8 mouse cellular contexts compared by ENCODE assay signal in genomic region chr17:28926866-28927635, GRCm38 (mm10). TPM values are rescaled to one million over a fixed set of nuclear protein-coding genes. Genes with fewer than 3 reads are reported as not detected.
A peak's percentile ranks its signal among the peaks of the same experiment; 100 is the strongest.
DNase-seq lines count a peak whose midpoint lies in the region; ATAC-seq and TF ChIP-seq lines count a peak whose summit lies in the region.

No protein-coding gene starts in this region.

- H3K4me1 ChIP-seq in midbrain, postnatal 0 days (ENCODE audit: insufficient read depth, low read length), result no peaks in the 10 kb centered on the region

- ATAC-seq in midbrain, postnatal 0 days (ENCODE audit: low FRiP score), result no peak

- peak; percentile 95 for DNase-seq in heart, adult 11 months
- DNase-seq in heart, postnatal 25 days (ENCODE audit: low spot score), result no peak
- DNase-seq in 416B (ENCODE audit: low read depth) (peak; percentile 77), MEL-GATA-1-ER (ENCODE audit: extremely low read depth, low read depth) (peak; percentile 71)
- peak; percentile 48 for DNase-seq in embryo, embryonic 9.5 days (ENCODE audit: extremely low spot score)
- DNase-seq in kidney, postnatal 4 days, result peak; percentile 75 to 81
- peak; percentile 48 for DNase-seq in midbrain, postnatal 0 days (ENCODE audit: low spot score)
- DNase-seq in ovary, postnatal 10 days (ENCODE audit: low spot score), result no peak

- 49% methylated on average over 15 of the region's 15 CpGs for WGBS in midbrain, postnatal 0 days

- no peaks in the 10 kb centered on the region for H3K9me3 ChIP-seq in midbrain, postnatal 0 days (ENCODE audit: low read length)

- no peak overlapping the region for H3K9ac ChIP-seq in midbrain, postnatal 0 days (replicated peaks; ENCODE audit: low read length, poor library complexity, severe bottlenecking)

- H3K36me3 ChIP-seq in midbrain, postnatal 0 days (ENCODE audit: insufficient read depth, low read length), result no peaks in the 10 kb centered on the region

- H3K4me2 ChIP-seq in midbrain, postnatal 0 days (ENCODE audit: low read depth, low read length, poor library complexity, severe bottlenecking), result no peak overlapping the region

- intact Hi-C loops in heart, postnatal 25 days (cut with DNase I), result loop anchor here (1.0 to 2.0 kb wide), 3 partner anchors 22 to 237 kb away; partner anchors contain the start of gene Slc26a8

- no peak overlapping the region for H3K27ac ChIP-seq in midbrain, postnatal 0 days (ENCODE audit: low read depth, low read length)

- TF ChIP-seq CTCF in midbrain, postnatal 0 days (IDR thresholded peaks at IDR 0.05), result peak; percentile 84

- H3K4me3 ChIP-seq in midbrain, postnatal 0 days (ENCODE audit: low read depth, low read length), result no peak overlapping the region

- H3K27me3 ChIP-seq in midbrain, postnatal 0 days (ENCODE audit: insufficient read depth, low read length), result no peaks in the 10 kb centered on the region

RNA-seq across cellular contexts. Expression of gene 4930539E08Rik, which starts 11.9 kb away (rescaled TPM):
- total RNA-seq in heart, postnatal 25 days (2021), result under 1 TPM; 0.05 to 0.50 TPM
- total RNA-seq in midbrain, postnatal 0 days (2014; rRNA removed), result 9.8 and 32.9 TPM in 2 replicates
- polyA plus RNA-seq in midbrain, postnatal 0 days (2015; fragmentation: Nextera tagmentation; extraction: Ambion mirVana), result 4.3 and 4.5 TPM in 2 replicates

RNA-seq across cellular contexts. Expression of gene Pxt1, which starts 16.6 kb away (rescaled TPM):
- under 1 TPM in 1 of 2 experiments, not detected in 1; 0.42 TPM for total RNA-seq in heart, postnatal 25 days (2021)
- 0.49 TPM in 1 of 2 replicates, not detected in the other for total RNA-seq in midbrain, postnatal 0 days (2014; rRNA removed)
- polyA plus RNA-seq in midbrain, postnatal 0 days (2015; fragmentation: Nextera tagmentation; extraction: Ambion mirVana), result 0.15 TPM in 1 of 2 replicates, not detected in the other

RNA-seq across cellular contexts. Expression of gene Kctd20, which starts 24.7 kb away (rescaled TPM):
- total RNA-seq in heart, postnatal 25 days (2021), result 10 to 100 TPM; 54.9 to 64.2 TPM
- total RNA-seq in midbrain, postnatal 0 days (2014; rRNA removed), result 60.0 and 64.9 TPM in 2 replicates
- polyA plus RNA-seq in midbrain, postnatal 0 days (2015; fragmentation: Nextera tagmentation; extraction: Ambion mirVana), result 63.2 and 63.8 TPM in 2 replicates

Comparison
In these comparisons a context has a peak if more than half of its experiments do, and no peak if none do; other contexts are left out.
1. DNase-seq: peak in heart, adult 11 months (single experiment), 416B (single experiment), MEL-GATA-1-ER (single experiment), embryo, embryonic 9.5 days (single experiment), kidney, postnatal 4 days (2 of 2) and midbrain, postnatal 0 days (single experiment); none in heart, postnatal 25 days (single experiment) and ovary, postnatal 10 days (single experiment).